Mouse (Mus musculus) liver, postnatal 0 days (tissue): ENCODE measurements around the gene Sgk1.

Source experiments
- CTCF ChIP-seq: sonication (generic); IDR thresholded peaks from 2 replicates; pipeline ENCODE4 v1.5.1; 2016; ENCODE audit warnings: antibody characterized with exemption, low read depth
- EP300 ChIP-seq: IDR thresholded peaks from 2 replicates; pipeline ENCODE4 v1.6.1; 2016; ENCODE audit warnings: antibody characterized with exemption, low read depth, mild to moderate bottlenecking

- no peak for TF ChIP-seq CTCF
- TF ChIP-seq EP300 = no peak
Observed at GRCm38 (mm10) chr10:21988489-21988888, 106.5 kb downstream of the Sgk1 start.
